Mouse (Mus musculus) hindbrain, embryonic 12.5 days (tissue): Measurements from ENCODE around the gene Smim15. TPM values are rescaled to one million over a fixed set of nuclear protein-coding genes. Genes with fewer than 3 reads are reported as not detected.

Source experiments
- ATAC-seq: fragments of 200-750 bp; cut with Nextera tagmentation; 2 replicates; pipeline ENCODE4 v1.8.0; 2017; ENCODE audit warnings: moderate TSS enrichment; ENCODE audit not compliant: low FRiP score
- H3K27ac ChIP-seq: fragments of 300-500 bp; sonication (generic); 2 replicates; pipeline ENCODE4 v1.5.1; 2016; ENCODE audit warnings: mild to moderate bottlenecking
- H3K27me3 ChIP-seq: fragments of 300-500 bp; sonication (generic); 2 replicates; pipeline ENCODE4 v1.6.1; 2016; ENCODE audit warnings: mild to moderate bottlenecking
- H3K36me3 ChIP-seq: fragments of 300-500 bp; sonication (generic); 2 replicates; pipeline ENCODE4 v1.6.1; 2016; ENCODE audit warnings: mild to moderate bottlenecking
- H3K4me1 ChIP-seq: fragments of 300-500 bp; sonication (generic); 2 replicates; pipeline ENCODE4 v1.6.1; 2016
- H3K4me2 ChIP-seq: fragments of 300-500 bp; sonication (generic); replicated peaks from 2 replicates; pipeline ENCODE4 v1.6.1; 2016; ENCODE audit warnings: mild to moderate bottlenecking
- H3K4me3 ChIP-seq: fragments of 300-500 bp; sonication (generic); 2 replicates; pipeline ENCODE4 v1.5.1; 2016; ENCODE audit warnings: mild to moderate bottlenecking
- H3K9ac ChIP-seq: fragments of 300-500 bp; sonication (generic); 2 replicates; pipeline ENCODE4 v1.6.1; 2016; ENCODE audit warnings: mild to moderate bottlenecking, moderate library complexity
- H3K9me3 ChIP-seq: fragments of 300-500 bp; sonication (generic); replicated peaks from 2 replicates; pipeline ENCODE4 v1.6.1; 2016; ENCODE audit warnings: mild to moderate bottlenecking
- WGBS: fragments of 180-500 bp; shearing (Covaris S2); methylation state at CpG from one replicate; pipeline ENCODE4 v1.1.7; 2016; 5-methylcytosine and 5-hydroxymethylcytosine counted together
- polyA plus RNA-seq: library from polyadenylated mRNA; unstranded; fragments of >200 nt; fragmentation: Nextera tagmentation; extraction: Ambion mirVana; gene quantifications from 2 replicates; pipeline ENCODE4 v1.2.1, GENCODE M21; 2016

Smim15 gene
- polyA plus RNA-seq, 1 experiment from 2014 or later = 47.4 TPM

GRCm38 (mm10) chr13:108041358-108041757 lies 2.9 kb upstream of the Smim15 start:
- Histone ChIP-seq H3K4me3 (no peak overlapping the region), H3K27me3 (no peaks in the 10 kb centered on the region), H3K4me1 (peaks cover 33% of the 10 kb centered on the region), H3K27ac (no peak overlapping the region), H3K4me2 (no peak overlapping the region), H3K9ac (no peak overlapping the region), H3K36me3 (no peaks in the 10 kb centered on the region), H3K9me3 (no peaks in the 10 kb centered on the region)
- WGBS = 3% methylated on average over 7 of the region's 7 CpGs
- peak; percentile 26; the same call in 1 of the 2 replicates for ATAC-seq

DNA sequence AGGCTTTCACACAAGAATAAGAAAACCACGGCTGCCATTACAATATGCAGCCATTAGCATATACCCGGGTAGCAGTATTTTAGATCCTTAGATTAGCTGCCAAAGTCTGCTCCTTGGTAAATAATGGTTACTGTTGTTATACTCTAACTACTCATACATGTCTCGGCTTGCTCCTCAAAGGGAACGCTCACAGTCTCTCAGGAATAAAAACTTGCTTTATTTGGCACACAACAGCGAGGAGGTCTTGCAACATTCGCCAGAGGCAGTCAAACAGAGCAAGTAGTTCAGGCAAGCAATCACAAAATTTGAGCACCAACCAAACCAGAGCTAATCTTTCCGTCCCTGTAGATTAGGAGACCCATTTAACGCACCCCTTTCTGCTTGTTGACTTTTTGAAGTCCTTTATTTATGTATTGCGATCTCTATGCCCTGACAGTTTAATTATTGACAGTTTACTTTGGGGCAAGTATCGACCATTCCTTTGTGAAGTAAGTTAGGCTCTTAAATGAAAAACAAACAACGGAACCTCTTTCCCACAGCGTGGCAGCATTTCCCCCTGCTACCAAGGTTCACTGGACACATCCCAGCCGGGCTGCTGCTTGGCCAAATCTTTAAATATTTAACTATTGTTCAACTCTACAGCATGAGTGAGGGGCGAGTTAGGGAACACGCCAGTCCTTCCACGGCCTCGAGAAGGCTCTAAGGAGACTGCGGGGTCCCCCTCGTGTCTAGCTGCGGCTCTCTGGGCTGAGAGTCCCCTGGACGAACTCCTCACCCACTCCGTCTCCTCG lies 620 bp upstream of the Smim15 start:
- Histone ChIP-seq H3K4me2 (peak overlapping the region; percentile 64), H3K9me3 (no peaks in the 10 kb centered on the region), H3K9ac (peak overlapping the region; percentile 90), H3K36me3 (peaks cover 8% of the 10 kb centered on the region), H3K27ac (peak overlapping the region; percentile 90), H3K27me3 (no peaks in the 10 kb centered on the region), H3K4me1 (peaks cover 33% of the 10 kb centered on the region), H3K4me3 (peak overlapping the region; percentile 83)
- peak; percentile 71 for ATAC-seq
- WGBS = 5% methylated on average over 23 of the region's 23 CpGs

GRCm38 (mm10) chr13:108045646-108046045 lies 1.4 kb downstream of the Smim15 start:
- no peak overlapping the region for H3K4me2 ChIP-seq
- H3K4me3 ChIP-seq = no peak overlapping the region
- no peak overlapping the region for H3K27ac ChIP-seq
- no peaks in the 10 kb centered on the region for H3K27me3 ChIP-seq
- no peak for ATAC-seq
- H3K9ac ChIP-seq = no peak overlapping the region
- H3K9me3 ChIP-seq = no peaks in the 10 kb centered on the region
- peaks cover 8% of the 10 kb centered on the region for H3K36me3 ChIP-seq
- peaks cover 31% of the 10 kb centered on the region for H3K4me1 ChIP-seq
- WGBS = 88% methylated on average over 3 of the region's 3 CpGs

DNA sequence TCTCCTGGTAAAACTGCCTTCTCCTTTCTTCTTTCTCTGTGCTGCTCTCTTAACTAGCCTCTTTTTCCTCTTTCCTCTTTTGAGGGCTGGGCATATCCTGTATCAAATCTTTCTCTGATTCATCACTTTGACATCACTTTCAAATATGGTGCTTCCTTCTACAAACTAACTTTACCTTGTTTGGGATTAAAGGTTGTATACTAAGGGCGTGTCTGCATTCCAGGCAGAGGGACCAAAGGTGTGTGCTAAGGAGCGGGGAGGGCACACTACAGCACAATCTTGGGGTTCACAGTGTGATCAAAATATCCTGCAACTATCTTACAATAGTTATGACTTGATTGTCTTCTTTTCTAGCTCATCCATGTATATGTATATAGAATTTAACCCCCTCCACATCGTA lies 1.8 kb downstream of the Smim15 start:
- peaks cover 8% of the 10 kb centered on the region for H3K36me3 ChIP-seq
- H3K4me3 ChIP-seq = no peak overlapping the region
- H3K27ac ChIP-seq = no peak overlapping the region
- no peaks in the 10 kb centered on the region for H3K27me3 ChIP-seq
- no peak for ATAC-seq
- 97% methylated on average over 3 of the region's 3 CpGs for WGBS
- H3K4me1 ChIP-seq = peaks cover 27% of the 10 kb centered on the region
- no peaks in the 10 kb centered on the region for H3K9me3 ChIP-seq
- H3K4me2 ChIP-seq = no peak overlapping the region
- no peak overlapping the region for H3K9ac ChIP-seq

- no peaks in the 10 kb centered on the region for H3K9me3 ChIP-seq
- WGBS = 80% methylated on average over 6 of the region's 6 CpGs
- no peak overlapping the region for H3K27ac ChIP-seq
- no peak overlapping the region for H3K9ac ChIP-seq
- H3K4me1 ChIP-seq = peaks cover 26% of the 10 kb centered on the region
- H3K4me2 ChIP-seq = no peak overlapping the region
- peaks cover 8% of the 10 kb centered on the region for H3K36me3 ChIP-seq
- H3K27me3 ChIP-seq = no peaks in the 10 kb centered on the region
- H3K4me3 ChIP-seq = no peak overlapping the region
- no peak for ATAC-seq
Measured at GRCm38 (mm10) chr13:108046891-108047290, 2.6 kb downstream of the Smim15 start.

- H3K4me1 ChIP-seq = peaks cover 24% of the 10 kb centered on the region
- H3K9me3 ChIP-seq = no peaks in the 10 kb centered on the region
- no peak overlapping the region for H3K27ac ChIP-seq
- no peak overlapping the region for H3K4me3 ChIP-seq
- H3K9ac ChIP-seq = no peak overlapping the region
- no peak overlapping the region for H3K4me2 ChIP-seq
- peaks cover 8% of the 10 kb centered on the region for H3K36me3 ChIP-seq
- no peak for ATAC-seq
- 93% methylated on average over 6 of the region's 6 CpGs for WGBS
- H3K27me3 ChIP-seq = no peaks in the 10 kb centered on the region
Measured at GRCm38 (mm10) chr13:108047364-108047763, 3.1 kb downstream of the Smim15 start.

DNA sequence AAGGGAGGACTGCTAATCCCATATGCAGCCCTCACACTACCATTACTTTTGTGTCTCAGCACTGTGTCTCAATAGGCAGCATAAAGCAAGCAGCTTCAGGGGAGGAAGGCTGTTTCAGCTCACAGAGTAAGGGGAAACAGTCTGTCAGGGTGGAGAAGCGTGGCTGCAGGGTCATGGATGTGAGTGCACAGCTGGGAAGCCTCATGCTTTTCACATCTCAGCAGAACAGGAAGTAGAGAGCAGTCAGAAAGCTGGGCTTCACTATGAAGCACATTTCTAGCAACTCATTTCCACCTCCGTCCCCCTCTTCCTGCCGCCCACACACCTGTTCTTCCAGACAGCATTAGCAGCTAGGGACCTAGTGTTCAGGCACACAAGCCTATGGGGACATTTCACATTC lies 12.7 kb downstream of the Smim15 start:
- Histone ChIP-seq H3K27ac (no peak overlapping the region), H3K4me3 (no peak overlapping the region), H3K4me1 (peaks cover 10% of the 10 kb centered on the region), H3K36me3 (peaks cover 2% of the 10 kb centered on the region; the same call in 1 of the 2 replicates), H3K9me3 (no peaks in the 10 kb centered on the region), H3K9ac (no peak overlapping the region), H3K27me3 (no peaks in the 10 kb centered on the region), H3K4me2 (no peak overlapping the region)
- no peak for ATAC-seq
- 78% methylated on average over 3 of the region's 3 CpGs for WGBS

- H3K9me3 ChIP-seq = no peaks in the 10 kb centered on the region
- H3K4me1 ChIP-seq = peaks cover 15% of the 10 kb centered on the region
- 42% methylated on average over 7 of the region's 7 CpGs for WGBS
- H3K27ac ChIP-seq = no peak overlapping the region
- H3K9ac ChIP-seq = no peak overlapping the region
- no peaks in the 10 kb centered on the region for H3K36me3 ChIP-seq
- H3K4me3 ChIP-seq = no peak overlapping the region
- no peaks in the 10 kb centered on the region for H3K27me3 ChIP-seq
- no peak overlapping the region for H3K4me2 ChIP-seq
- ATAC-seq = no peak
Measured at GRCm38 (mm10) chr13:108060286-108060885, 16.1 kb downstream of the Smim15 start.

DNA sequence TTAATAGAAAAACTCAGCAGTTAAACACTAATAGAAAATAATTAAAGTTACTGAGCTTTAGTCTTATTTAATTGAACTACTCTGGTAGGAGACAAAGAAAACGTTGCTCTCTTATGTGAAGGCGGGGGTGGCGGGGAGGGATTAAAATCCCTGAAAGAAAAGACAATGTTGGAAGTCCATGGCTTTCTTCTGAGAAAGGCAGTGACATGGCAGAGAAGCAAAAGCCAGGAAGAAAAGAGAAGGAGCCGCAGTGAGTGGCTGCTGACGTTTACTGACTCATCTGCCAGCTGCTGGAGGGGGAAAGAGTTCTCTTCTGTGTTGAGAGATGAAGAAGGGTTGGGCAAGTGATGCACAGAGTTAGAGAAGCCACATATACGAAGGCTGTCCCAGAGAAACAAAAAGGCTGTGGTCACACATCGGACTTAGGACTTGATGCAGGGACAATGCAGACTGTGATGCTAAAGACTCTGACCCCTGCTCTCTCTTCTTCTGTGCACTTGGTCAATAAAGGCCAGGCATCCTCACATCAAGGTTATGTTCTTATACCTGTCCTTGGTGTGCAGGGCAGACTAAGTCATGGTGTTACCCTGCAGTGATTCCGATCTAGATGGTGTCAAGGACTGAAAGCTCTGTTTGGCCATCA lies 16.8 kb downstream of the Smim15 start:
- Histone ChIP-seq H3K27ac (no peak overlapping the region; the same call in 1 of the 2 replicates), H3K9me3 (no peaks in the 10 kb centered on the region), H3K4me2 (no peak overlapping the region), H3K9ac (no peak overlapping the region), H3K4me1 (peaks cover 15% of the 10 kb centered on the region), H3K36me3 (no peaks in the 10 kb centered on the region), H3K4me3 (no peak overlapping the region), H3K27me3 (no peaks in the 10 kb centered on the region)
- WGBS = 46% methylated on average over 8 of the region's 8 CpGs
- no peak for ATAC-seq

- H3K9ac ChIP-seq = no peak overlapping the region
- no peaks in the 10 kb centered on the region for H3K9me3 ChIP-seq
- peaks cover 15% of the 10 kb centered on the region for H3K4me1 ChIP-seq
- H3K36me3 ChIP-seq = no peaks in the 10 kb centered on the region
- ATAC-seq = no peak
- H3K4me2 ChIP-seq = no peak overlapping the region
- 61% methylated on average over 5 of the region's 5 CpGs for WGBS
- H3K27me3 ChIP-seq = no peaks in the 10 kb centered on the region
- H3K27ac ChIP-seq = no peak overlapping the region
- no peak overlapping the region for H3K4me3 ChIP-seq
Measured at GRCm38 (mm10) chr13:108062900-108063299, 18.7 kb downstream of the Smim15 start.

GRCm38 (mm10) chr13:108063374-108064134 lies 19.3 kb downstream of the Smim15 start:
- H3K4me3 ChIP-seq = no peak overlapping the region
- H3K9ac ChIP-seq = no peak overlapping the region
- no peaks in the 10 kb centered on the region for H3K27me3 ChIP-seq
- H3K9me3 ChIP-seq = no peaks in the 10 kb centered on the region
- 64% methylated on average over 11 of the region's 11 CpGs for WGBS
- no peak overlapping the region for H3K4me2 ChIP-seq
- peaks cover 15% of the 10 kb centered on the region for H3K4me1 ChIP-seq
- peak; percentile 39; the same call in 1 of the 2 replicates for ATAC-seq
- no peaks in the 10 kb centered on the region for H3K36me3 ChIP-seq
- H3K27ac ChIP-seq = peak overlapping the region; percentile 70

DNA sequence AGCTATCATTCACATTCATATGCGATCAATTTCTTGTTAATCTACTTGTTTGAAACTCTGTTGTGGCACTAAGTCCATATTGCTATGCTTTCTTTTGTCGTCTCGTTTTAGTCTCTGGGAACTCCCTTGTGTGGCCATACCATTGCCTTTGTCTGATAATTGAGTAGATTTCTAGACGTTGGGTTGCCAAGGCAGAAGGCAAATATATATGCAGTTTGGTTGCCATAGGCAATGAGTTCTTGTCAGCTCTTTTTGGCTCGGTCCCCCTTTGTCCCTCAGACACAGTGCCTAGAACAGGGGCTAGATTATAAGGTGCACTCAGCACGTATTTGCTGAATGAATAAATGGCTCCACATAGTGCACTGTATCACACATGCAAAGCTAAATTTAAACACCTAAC lies 20.1 kb downstream of the Smim15 start:
- peak; percentile 76 for ATAC-seq
- Histone ChIP-seq H3K9me3 (no peaks in the 10 kb centered on the region), H3K27me3 (no peaks in the 10 kb centered on the region), H3K36me3 (no peaks in the 10 kb centered on the region), H3K4me3 (no peak overlapping the region), H3K4me2 (no peak overlapping the region), H3K4me1 (peaks cover 15% of the 10 kb centered on the region), H3K27ac (no peak overlapping the region), H3K9ac (no peak overlapping the region)
- 27% methylated on average over 6 of the region's 6 CpGs for WGBS
